Mouse (Mus musculus) thymus, adult 2 months (tissue): ENCODE measurements around the gene Col28a1. TPM values are rescaled to one million over a fixed set of nuclear protein-coding genes. Genes with fewer than 3 reads are reported as not detected.

Experiments used
- DNase-seq: peaks from one replicate; pipeline ENCODE4 v3.0.0; 2021
- H3K27ac ChIP-seq: fragments of 200-500 bp; 2 replicates; pipeline ENCODE4 v1.5.1; 2012; ENCODE audit warnings: low read length, control low read depth; ENCODE audit not compliant: control insufficient read depth, insufficient read depth
- H3K27me3 ChIP-seq: fragments of 200-500 bp; 2 replicates; pipeline ENCODE4 v1.6.1; 2012; ENCODE audit warnings: mild to moderate bottlenecking, low read length, moderate library complexity, mixed read lengths; ENCODE audit not compliant: control insufficient read depth, insufficient read depth
- H3K36me3 ChIP-seq: fragments of 200-500 bp; 2 replicates; pipeline ENCODE4 v1.6.1; 2012; ENCODE audit warnings: mild to moderate bottlenecking, low read length, moderate library complexity; ENCODE audit not compliant: control insufficient read depth, insufficient read depth
- H3K4me1 ChIP-seq: fragments of 200-500 bp; replicated peaks from 2 replicates; pipeline ENCODE4 v1.6.1; 2012; ENCODE audit warnings: low read length; ENCODE audit not compliant: control insufficient read depth, insufficient read depth
- H3K4me3 ChIP-seq: fragments of 200-500 bp; 2 replicates; pipeline ENCODE4 v1.5.1; 2012; ENCODE audit warnings: mild to moderate bottlenecking, low read length, control low read depth, moderate library complexity; ENCODE audit not compliant: control insufficient read depth, insufficient read depth
- CTCF ChIP-seq: fragments of 200-500 bp; IDR thresholded peaks from 2 replicates; pipeline ENCODE4 v1.5.1; 2012; ENCODE audit warnings: mild to moderate bottlenecking, control low read depth, low read length, moderate library complexity, borderline replicate concordance; ENCODE audit not compliant: control insufficient read depth, poor library complexity, insufficient read depth; ENCODE audit errors: extremely low read depth
- POLR2A ChIP-seq: fragments of 200-500 bp; IDR thresholded peaks from 2 replicates; pipeline ENCODE4 v1.6.1; 2012; ENCODE audit warnings: mild to moderate bottlenecking, low read length, control low read depth, moderate library complexity; ENCODE audit not compliant: control insufficient read depth, poor library complexity, insufficient read depth; ENCODE audit errors: extremely low read depth
- WGBS: fragments of 180-500 bp; shearing (Covaris S2); methylation state at CpG from one replicate; pipeline ENCODE4 v1.1.7; 2018; 5-methylcytosine and 5-hydroxymethylcytosine counted together
- polyA plus RNA-seq: library from polyadenylated mRNA; depleted of rRNA; stranded (reverse); fragments of >200 nt; gene quantifications from 2 replicates; pipeline ENCODE4 v1.2.3, GENCODE M21; 2012

Gene Col28a1
- polyA plus RNA-seq, 1 experiment, result 0.07 TPM

GRCm38 (mm10) chr6:8172101-8172500 is 20.3 kb downstream of the Col28a1 start:
- Histone ChIP-seq H3K27ac (no peak overlapping the region), H3K4me3 (no peak overlapping the region), H3K27me3 (no peaks in the 10 kb centered on the region), H3K36me3 (no peaks in the 10 kb centered on the region), H3K4me1 (no peaks in the 10 kb centered on the region)
- DNase-seq, result no peak
- TF ChIP-seq POLR2A (no peak), CTCF (no peak)
- 97% methylated on average over 1 of the region's 1 CpGs for WGBS

- H3K4me3 ChIP-seq, result no peak overlapping the region
- TF ChIP-seq POLR2A (no peak), CTCF (no peak)
- H3K27ac ChIP-seq, result no peak overlapping the region
- H3K4me1 ChIP-seq, result no peaks in the 10 kb centered on the region
- 76% methylated on average over 1 of the region's 1 CpGs for WGBS
- H3K36me3 ChIP-seq, result no peaks in the 10 kb centered on the region
- DNase-seq, result no peak
- no peaks in the 10 kb centered on the region for H3K27me3 ChIP-seq
Measured at GRCm38 (mm10) chr6:8164741-8165140, 27.7 kb downstream of the Col28a1 start.

GRCm38 (mm10) chr6:8160001-8160400 is 32.4 kb downstream of the Col28a1 start:
- DNase-seq, result no peak
- 74% methylated on average over 2 of the region's 2 CpGs for WGBS
- H3K4me1 ChIP-seq, result no peaks in the 10 kb centered on the region
- no peak overlapping the region for H3K27ac ChIP-seq
- TF ChIP-seq CTCF (no peak), POLR2A (no peak)
- no peaks in the 10 kb centered on the region for H3K36me3 ChIP-seq
- no peak overlapping the region for H3K4me3 ChIP-seq
- H3K27me3 ChIP-seq, result no peaks in the 10 kb centered on the region

- H3K4me3 ChIP-seq, result no peak overlapping the region
- no peaks in the 10 kb centered on the region for H3K4me1 ChIP-seq
- no peak overlapping the region for H3K27ac ChIP-seq
- H3K36me3 ChIP-seq, result no peaks in the 10 kb centered on the region
- TF ChIP-seq POLR2A, result no peak
- TF ChIP-seq CTCF, result no peak
- H3K27me3 ChIP-seq, result no peaks in the 10 kb centered on the region
- no peak for DNase-seq
Measured at GRCm38 (mm10) chr6:8157121-8157520, 35.3 kb downstream of the Col28a1 start.

GRCm38 (mm10) chr6:8152551-8153361 is 39.7 kb downstream of the Col28a1 start:
- no peak for DNase-seq
- no peak overlapping the region for H3K27ac ChIP-seq
- H3K4me3 ChIP-seq, result no peak overlapping the region
- H3K36me3 ChIP-seq, result no peaks in the 10 kb centered on the region
- H3K27me3 ChIP-seq, result no peaks in the 10 kb centered on the region
- 74% methylated on average over 10 of the region's 10 CpGs for WGBS
- TF ChIP-seq POLR2A, result no peak
- no peak for TF ChIP-seq CTCF
- H3K4me1 ChIP-seq, result no peaks in the 10 kb centered on the region

- no peak overlapping the region for H3K27ac ChIP-seq
- TF ChIP-seq POLR2A, result no peak
- TF ChIP-seq CTCF, result no peak
- no peak overlapping the region for H3K4me3 ChIP-seq
- 95% methylated on average over 2 of the region's 2 CpGs for WGBS
- DNase-seq, result no peak
- no peaks in the 10 kb centered on the region for H3K36me3 ChIP-seq
- no peaks in the 10 kb centered on the region for H3K27me3 ChIP-seq
- H3K4me1 ChIP-seq, result no peaks in the 10 kb centered on the region
Measured at GRCm38 (mm10) chr6:8148916-8149315, 43.5 kb downstream of the Col28a1 start.

- H3K36me3 ChIP-seq, result no peaks in the 10 kb centered on the region
- H3K4me3 ChIP-seq, result no peak overlapping the region
- no peak for DNase-seq
- TF ChIP-seq CTCF, result no peak
- TF ChIP-seq POLR2A, result no peak
- H3K27me3 ChIP-seq, result no peaks in the 10 kb centered on the region
- no peaks in the 10 kb centered on the region for H3K4me1 ChIP-seq
- WGBS, result 30% methylated on average over 1 of the region's 1 CpGs
- no peak overlapping the region for H3K27ac ChIP-seq
Measured at GRCm38 (mm10) chr6:8141881-8142280, 50.5 kb downstream of the Col28a1 start.
